Mouse (Mus musculus) lung, embryonic 14.5 days (tissue): ENCODE measurements at regions not wholly inside any gene's neighbourhood (a gene's known extent, or its start where the extent isn't known, plus 50 kb on each side); places are given as distances from the start of the nearest gene placed in this dataset.

Experiments used
- ATAC-seq: fragments of 200-750 bp; cut with Nextera tagmentation; 2 replicates; pipeline ENCODE4 v1.8.0; 2017; ENCODE audit warnings: mild to moderate bottlenecking, moderate TSS enrichment, moderate library complexity; ENCODE audit not compliant: insufficient read depth
- DNase-seq: peaks from one replicate; pipeline ENCODE4 v3.0.0-alpha.2; 2015
- H3K27ac ChIP-seq: fragments of 300-500 bp; sonication (generic); 2 replicates; pipeline ENCODE4 v1.5.1; 2014; ENCODE audit warnings: low read depth, mild to moderate bottlenecking, moderate library complexity
- H3K27me3 ChIP-seq: fragments of 300-500 bp; sonication (generic); 2 replicates; pipeline ENCODE4 v1.6.1; 2014; ENCODE audit warnings: low read length, control low read depth; ENCODE audit not compliant: insufficient read depth
- H3K36me3 ChIP-seq: fragments of 300-500 bp; sonication (generic); 2 replicates; pipeline ENCODE4 v1.6.1; 2014; ENCODE audit warnings: control low read depth; ENCODE audit not compliant: insufficient read depth
- H3K4me1 ChIP-seq: fragments of 300-500 bp; sonication (generic); 2 replicates; pipeline ENCODE4 v1.6.1; 2014; ENCODE audit warnings: antibody characterized with exemption, control low read depth; ENCODE audit not compliant: insufficient read depth
- H3K4me2 ChIP-seq: fragments of 300-500 bp; sonication (generic); 2 replicates; pipeline ENCODE4 v1.6.1; 2014; ENCODE audit warnings: mild to moderate bottlenecking
- H3K4me3 ChIP-seq: fragments of 300-500 bp; sonication (generic); 2 replicates; pipeline ENCODE4 v1.5.1; 2014; ENCODE audit warnings: low read depth, low read length
- H3K9ac ChIP-seq: fragments of 300-500 bp; sonication (generic); 2 replicates; pipeline ENCODE4 v1.6.1; 2014
- H3K9me3 ChIP-seq: fragments of 300-500 bp; sonication (generic); 2 replicates; pipeline ENCODE4 v1.6.1; 2016; ENCODE audit warnings: low read depth, low read length, control low read depth
- CTCF ChIP-seq: IDR thresholded peaks from 2 replicates; pipeline ENCODE4 v1.5.1; 2016; ENCODE audit warnings: antibody characterized with exemption, low read depth
- WGBS: fragments of 180-500 bp; shearing (Covaris S2); extraction: QIAGEN DNeasy Blood & Tissue Kit; methylation state at CpG from one replicate; pipeline ENCODE4 v1.1.7; 2014; 5-methylcytosine and 5-hydroxymethylcytosine counted together

- H3K27me3 ChIP-seq, result no peaks in the 10 kb centered on the region
- no peak for TF ChIP-seq CTCF
- no peak overlapping the region for H3K27ac ChIP-seq
- H3K4me3 ChIP-seq, result no peak overlapping the region
- no peaks in the 10 kb centered on the region for H3K9me3 ChIP-seq
- DNase-seq, result no peak
- H3K4me2 ChIP-seq, result no peak overlapping the region
- no peaks in the 10 kb centered on the region for H3K36me3 ChIP-seq
- no peak overlapping the region for H3K9ac ChIP-seq
- WGBS, result 61% methylated on average over 2 of the region's 2 CpGs
- H3K4me1 ChIP-seq, result no peaks in the 10 kb centered on the region
- no peak for ATAC-seq
Observed at GRCm38 (mm10) chr10:46135120-46135748, 557.6 kb downstream of the Hace1 start.

- ATAC-seq (no peak), DNase-seq (no peak)
- no peaks in the 10 kb centered on the region for H3K36me3 ChIP-seq
- H3K9ac ChIP-seq, result no peak overlapping the region
- no peak overlapping the region for H3K27ac ChIP-seq
- no peak for TF ChIP-seq CTCF
- H3K4me1 ChIP-seq, result no peaks in the 10 kb centered on the region
- H3K9me3 ChIP-seq, result no peaks in the 10 kb centered on the region
- no peak overlapping the region for H3K4me3 ChIP-seq
- H3K4me2 ChIP-seq, result no peak overlapping the region
- WGBS, result 50% methylated on average over 2 of the region's 2 CpGs
- no peaks in the 10 kb centered on the region for H3K27me3 ChIP-seq
Observed at GRCm38 (mm10) chr10:46174035-46174434, 596.4 kb downstream of the Hace1 start.

GRCm38 (mm10) chr10:46185763-46186458 lies 608.3 kb downstream of the Hace1 start:
- ATAC-seq (no peak), DNase-seq (no peak)
- Histone ChIP-seq H3K4me3 (no peak overlapping the region), H3K9ac (no peak overlapping the region), H3K36me3 (no peaks in the 10 kb centered on the region), H3K27ac (no peak overlapping the region), H3K4me1 (no peaks in the 10 kb centered on the region), H3K4me2 (no peak overlapping the region), H3K27me3 (no peaks in the 10 kb centered on the region), H3K9me3 (no peaks in the 10 kb centered on the region)
- 61% methylated on average over 4 of the region's 4 CpGs for WGBS
- no peak for TF ChIP-seq CTCF

GRCm38 (mm10) chr10:46194143-46194542 lies 616.5 kb downstream of the Hace1 start:
- DNase-seq (no peak), ATAC-seq (no peak)
- Histone ChIP-seq H3K36me3 (no peaks in the 10 kb centered on the region), H3K9ac (no peak overlapping the region), H3K9me3 (no peaks in the 10 kb centered on the region), H3K27me3 (no peaks in the 10 kb centered on the region), H3K4me2 (no peak overlapping the region), H3K4me1 (no peaks in the 10 kb centered on the region), H3K27ac (no peak overlapping the region), H3K4me3 (no peak overlapping the region)
- TF ChIP-seq CTCF, result no peak

GRCm38 (mm10) chr10:46226837-46227402 lies 649.3 kb downstream of the Hace1 start:
- Histone ChIP-seq H3K4me1 (no peaks in the 10 kb centered on the region), H3K27ac (no peak overlapping the region), H3K9ac (no peak overlapping the region), H3K36me3 (no peaks in the 10 kb centered on the region), H3K27me3 (no peaks in the 10 kb centered on the region), H3K4me3 (no peak overlapping the region), H3K9me3 (no peaks in the 10 kb centered on the region), H3K4me2 (no peak overlapping the region)
- no peak for TF ChIP-seq CTCF
- DNase-seq (no peak), ATAC-seq (no peak)
- WGBS, result 48% methylated on average over 7 of the region's 7 CpGs

- no peaks in the 10 kb centered on the region for H3K9me3 ChIP-seq
- 53% methylated on average over 4 of the region's 4 CpGs for WGBS
- no peak overlapping the region for H3K9ac ChIP-seq
- H3K4me3 ChIP-seq, result no peak overlapping the region
- no peak overlapping the region for H3K4me2 ChIP-seq
- H3K27ac ChIP-seq, result no peak overlapping the region
- no peak for DNase-seq
- no peak for ATAC-seq
- H3K27me3 ChIP-seq, result no peaks in the 10 kb centered on the region
- TF ChIP-seq CTCF, result no peak
- no peaks in the 10 kb centered on the region for H3K36me3 ChIP-seq
- H3K4me1 ChIP-seq, result no peaks in the 10 kb centered on the region
Observed at GRCm38 (mm10) chr10:46229608-46230007, 652.0 kb downstream of the Hace1 start.

- Histone ChIP-seq H3K4me2 (no peak overlapping the region), H3K4me3 (no peak overlapping the region), H3K9me3 (no peaks in the 10 kb centered on the region), H3K9ac (no peak overlapping the region), H3K27ac (no peak overlapping the region), H3K4me1 (no peaks in the 10 kb centered on the region), H3K27me3 (no peaks in the 10 kb centered on the region), H3K36me3 (no peaks in the 10 kb centered on the region)
- peak; percentile 55 for TF ChIP-seq CTCF
- ATAC-seq (no peak), DNase-seq (peak; percentile 63)
- WGBS, result 22% methylated on average over 2 of the region's 2 CpGs
Observed at GRCm38 (mm10) chr10:46235581-46235980, 658.0 kb downstream of the Hace1 start.
